Mouse (Mus musculus) MN1 (cell line): ENCODE results near the gene Noc2l.

ENCODE experiments used
- DNase-seq: peaks from one replicate; pipeline ENCODE4 v3.0.0-alpha.2; 2016; ENCODE audit warnings: low spot score

The Noc2l gene

DNA sequence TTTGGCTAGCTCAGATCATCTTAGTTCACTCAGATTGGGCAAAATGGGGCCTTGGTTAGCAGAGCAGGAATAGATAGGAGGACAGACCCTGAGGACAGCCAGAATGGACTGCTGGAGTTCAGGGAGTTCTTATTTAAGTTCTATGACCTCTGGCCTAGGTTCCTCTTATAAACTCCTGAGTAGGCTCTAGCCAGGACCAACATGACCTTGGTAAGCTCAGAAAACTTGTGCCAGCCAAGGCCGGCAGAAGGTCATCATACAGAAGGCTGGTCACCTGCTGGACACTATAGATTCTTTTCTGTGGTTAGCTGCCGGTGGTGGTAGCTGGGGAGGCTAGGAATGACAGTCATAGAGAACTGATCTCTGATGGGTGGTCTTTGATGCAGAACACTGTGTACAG is 19.6 kb upstream of the Noc2l start:
- DNase-seq = no peak

DNA sequence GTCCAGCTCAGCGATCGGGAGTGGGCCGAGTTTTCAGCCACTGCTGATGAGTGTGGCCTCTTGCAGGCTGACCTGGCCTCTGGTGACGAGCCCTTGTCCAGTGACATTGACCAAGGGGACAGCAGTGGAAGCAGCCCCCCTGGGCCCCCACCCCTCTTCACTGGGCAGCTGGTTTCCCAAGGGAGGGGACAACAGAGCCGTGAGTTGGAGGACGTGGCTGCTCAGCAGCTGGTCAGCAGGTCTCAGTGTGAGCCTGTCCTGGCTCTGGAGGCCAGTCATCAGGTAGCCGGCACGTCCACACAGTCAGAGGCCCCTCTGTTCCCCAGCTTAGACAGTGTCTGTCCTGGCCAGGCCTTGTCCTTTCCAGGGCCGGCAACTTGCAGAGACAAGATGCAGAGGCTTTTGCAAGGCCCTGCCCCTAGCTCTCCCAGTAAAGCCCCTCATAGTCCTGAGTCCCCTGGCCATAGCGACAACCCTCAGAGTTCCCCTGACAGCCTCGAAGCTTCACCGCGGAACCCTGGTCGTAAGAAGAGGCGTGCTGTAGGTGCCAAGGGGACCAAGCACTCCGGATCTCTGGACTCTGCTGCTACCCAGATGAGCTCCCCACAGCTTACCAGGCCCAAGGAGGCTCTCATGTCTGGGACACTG is 18.7 kb upstream of the Noc2l start:
- DNase-seq = no peak

DNA sequence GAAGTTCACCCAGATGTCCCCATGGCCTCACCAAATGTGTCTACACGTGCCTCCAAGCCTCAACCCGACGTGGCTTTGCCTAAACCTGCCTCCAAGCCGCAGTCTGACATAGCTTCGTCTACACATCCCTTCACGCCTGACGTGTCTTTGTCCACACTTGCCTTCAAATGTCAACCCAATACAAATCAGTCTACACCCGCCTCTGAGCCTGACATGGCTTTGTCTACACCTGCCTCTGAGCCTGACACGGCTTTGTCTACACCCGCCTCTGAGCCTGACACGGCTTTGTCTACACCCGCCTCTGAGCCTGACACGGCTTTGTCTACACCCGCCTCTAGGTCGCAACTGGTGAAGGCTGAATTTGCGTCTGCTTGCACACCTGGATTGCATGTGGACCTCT is 18.0 kb upstream of the Noc2l start:
- no peak for DNase-seq

DNA sequence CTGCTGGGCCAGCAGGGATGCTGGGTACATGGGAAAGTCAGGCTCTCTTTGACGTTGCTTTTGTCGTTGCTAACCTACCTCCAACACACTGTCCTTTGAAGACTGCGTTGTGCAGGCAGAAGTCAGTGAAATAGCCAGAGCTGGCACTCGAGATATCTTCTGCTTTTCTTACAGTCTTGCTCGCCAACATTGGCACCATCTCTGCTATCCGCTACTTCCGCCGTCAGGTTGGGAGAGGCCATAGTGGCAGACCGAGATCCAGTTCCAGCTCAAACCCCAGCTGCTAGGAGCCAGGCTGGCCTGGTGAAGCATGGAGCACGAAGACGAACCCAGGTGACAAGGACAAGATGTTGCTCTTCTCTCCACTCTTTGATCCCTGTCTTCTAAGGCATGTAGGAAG is 15.9 kb upstream of the Noc2l start:
- no peak for DNase-seq

DNA sequence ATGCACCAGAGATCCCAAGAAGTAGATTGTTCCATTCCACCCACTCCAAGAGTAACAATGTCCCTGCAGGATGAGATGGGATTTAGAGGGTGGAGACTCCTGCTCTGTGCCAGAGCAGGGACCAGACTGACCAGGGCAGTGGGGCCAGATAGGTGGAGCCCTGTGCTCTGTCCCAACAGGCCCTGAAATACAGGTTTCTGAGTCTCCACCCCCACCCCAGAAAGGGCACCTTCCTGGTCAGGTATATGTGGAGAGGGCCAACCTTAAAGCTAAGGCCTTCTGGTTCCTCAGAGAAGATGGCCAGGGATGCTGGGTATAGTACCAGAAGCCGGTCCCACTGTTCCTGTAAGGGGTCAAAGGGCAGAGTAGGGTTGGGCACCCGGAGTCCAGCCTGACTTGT is 11.5 kb upstream of the Noc2l start:
- no peak for DNase-seq

DNA sequence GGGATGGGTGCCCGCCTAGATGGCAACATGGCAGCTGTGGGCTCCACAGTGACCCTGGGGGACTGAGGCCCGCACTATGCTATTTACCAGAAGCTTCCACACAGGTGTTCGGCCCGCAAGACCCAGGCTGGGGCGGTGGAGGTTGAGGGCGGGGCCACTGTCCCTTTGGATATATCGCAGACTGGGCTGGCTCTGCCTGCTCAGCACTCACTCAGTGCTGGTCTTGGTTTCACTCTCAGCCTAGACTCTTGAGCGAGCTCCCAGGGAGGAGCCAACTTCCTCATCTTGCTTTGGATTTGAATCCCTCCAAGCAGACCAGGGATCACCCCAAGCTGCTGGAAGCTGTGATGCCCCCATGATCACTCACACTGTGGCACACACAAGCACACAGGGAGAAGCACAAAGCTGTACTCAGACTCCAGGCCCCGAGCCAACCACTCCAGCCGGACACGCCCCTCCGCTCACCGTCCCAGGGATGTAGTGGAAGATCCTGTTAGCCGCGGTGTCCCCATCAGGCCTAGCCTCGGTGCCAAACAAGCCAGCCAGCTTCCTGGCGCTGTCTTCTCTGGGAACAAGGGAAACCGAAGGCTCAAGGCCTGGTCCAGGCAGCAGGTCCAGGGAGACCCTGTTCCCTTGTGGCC is 7.9 kb upstream of the Noc2l start:
- DNase-seq = no peak

DNA sequence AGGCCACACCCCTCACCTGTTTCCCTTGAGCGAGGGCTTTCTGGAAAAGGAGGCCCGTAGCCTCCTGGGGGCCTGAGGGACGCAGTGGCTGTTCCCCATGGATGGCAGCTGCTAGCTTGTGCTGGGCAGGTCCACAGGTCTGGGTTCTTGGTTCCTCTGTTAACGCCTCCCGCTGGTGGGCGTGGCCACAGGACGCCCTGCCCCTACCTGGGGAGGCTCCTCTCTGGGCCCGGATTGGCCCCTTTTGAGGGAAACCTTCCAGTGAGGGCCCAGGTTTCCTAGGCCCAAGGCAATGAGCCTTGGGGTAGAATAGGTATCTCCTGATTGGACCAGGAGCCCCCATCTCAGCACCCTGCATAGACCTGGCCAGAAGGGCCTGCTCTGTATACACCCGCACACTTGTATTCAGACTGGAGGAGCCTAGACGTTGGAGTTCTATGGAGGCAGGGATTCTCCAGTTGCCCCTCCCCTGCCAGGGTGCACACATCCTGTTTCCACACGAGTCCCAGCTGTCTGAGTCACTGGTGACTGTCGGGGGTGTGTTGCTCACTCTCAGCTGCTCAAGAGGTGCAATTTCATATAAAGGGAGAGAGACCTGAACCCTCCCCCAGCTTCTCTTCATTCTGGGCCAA is 7.3 kb upstream of the Noc2l start:
- DNase-seq = no peak

DNA sequence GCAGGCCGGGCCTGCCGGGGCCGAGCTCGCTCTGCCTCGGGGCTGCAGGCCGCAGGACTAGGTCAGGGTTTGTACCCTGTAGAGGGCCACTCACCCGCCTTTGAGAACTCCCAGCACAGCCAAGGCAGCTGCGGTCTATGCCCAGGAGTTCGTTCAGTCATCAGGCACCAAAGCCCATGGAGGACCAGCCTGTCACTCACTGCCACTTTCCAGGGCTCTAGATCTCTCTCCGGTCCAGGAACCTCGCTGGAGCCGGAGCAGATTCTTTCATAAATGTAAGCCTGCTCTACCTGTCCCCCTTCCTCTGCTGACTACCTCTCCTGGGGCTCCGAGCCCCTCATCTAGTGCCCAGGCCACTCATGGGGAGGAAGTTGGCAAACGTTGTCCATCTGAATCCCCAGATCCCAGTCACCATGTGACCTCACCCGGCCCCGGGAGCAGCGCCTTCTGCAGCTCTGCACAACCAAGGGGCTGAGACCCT is 1.7 kb upstream of the Noc2l start:
- DNase-seq = peak; percentile 34

DNA sequence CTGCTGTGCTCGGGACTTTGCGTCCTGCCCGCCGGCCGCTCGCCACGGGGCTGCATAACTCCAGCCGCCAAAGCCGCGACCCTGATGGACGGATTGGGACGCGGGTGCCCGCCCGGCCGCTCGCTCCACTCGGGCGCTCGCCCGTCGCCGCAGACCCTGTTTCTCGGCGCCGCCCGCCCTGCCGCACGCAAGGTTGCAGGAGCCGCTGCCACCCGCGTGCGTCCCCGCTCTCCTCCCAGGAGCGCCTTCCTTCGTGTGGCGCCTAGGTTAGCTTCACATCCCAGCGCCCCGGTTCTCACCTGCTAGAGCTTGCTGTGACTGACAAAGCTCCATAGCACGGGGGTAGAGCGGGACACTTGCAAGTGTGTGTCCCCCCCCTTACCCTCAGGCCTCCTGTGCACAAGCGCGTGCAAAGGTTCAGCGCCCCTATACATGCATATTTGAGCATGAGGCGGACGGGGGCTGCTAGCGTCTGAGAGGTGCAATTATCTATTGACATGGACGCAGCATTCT is 1.1 kb upstream of the Noc2l start, which contains the start of gene Plekhn1:
Plekhn1 (minus strand) TSS at position 157 of the 513 bp plus-strand sequence.
- peak; percentile 71 for DNase-seq

DNA sequence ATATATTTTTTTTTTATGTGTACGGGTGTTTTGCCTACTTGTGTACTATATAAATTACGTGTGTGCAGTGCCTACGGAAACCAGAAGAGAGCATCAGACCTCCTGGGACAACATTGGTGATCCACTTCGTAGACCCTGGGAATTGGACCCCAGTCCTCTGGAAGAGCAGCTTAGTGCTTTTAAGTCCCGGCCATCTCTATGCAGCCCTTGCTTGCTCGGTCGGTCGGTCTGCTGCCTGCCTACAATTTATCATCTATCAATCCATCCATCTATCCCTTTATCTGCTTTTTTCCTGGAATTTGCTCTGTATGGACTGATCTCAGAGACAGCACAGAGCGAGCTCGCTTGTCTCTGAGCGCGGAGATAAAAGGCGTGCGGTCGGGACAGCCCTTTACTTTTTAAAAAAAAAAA is 445 bp upstream of the Noc2l start:
- peak; percentile 77 for DNase-seq

DNA sequence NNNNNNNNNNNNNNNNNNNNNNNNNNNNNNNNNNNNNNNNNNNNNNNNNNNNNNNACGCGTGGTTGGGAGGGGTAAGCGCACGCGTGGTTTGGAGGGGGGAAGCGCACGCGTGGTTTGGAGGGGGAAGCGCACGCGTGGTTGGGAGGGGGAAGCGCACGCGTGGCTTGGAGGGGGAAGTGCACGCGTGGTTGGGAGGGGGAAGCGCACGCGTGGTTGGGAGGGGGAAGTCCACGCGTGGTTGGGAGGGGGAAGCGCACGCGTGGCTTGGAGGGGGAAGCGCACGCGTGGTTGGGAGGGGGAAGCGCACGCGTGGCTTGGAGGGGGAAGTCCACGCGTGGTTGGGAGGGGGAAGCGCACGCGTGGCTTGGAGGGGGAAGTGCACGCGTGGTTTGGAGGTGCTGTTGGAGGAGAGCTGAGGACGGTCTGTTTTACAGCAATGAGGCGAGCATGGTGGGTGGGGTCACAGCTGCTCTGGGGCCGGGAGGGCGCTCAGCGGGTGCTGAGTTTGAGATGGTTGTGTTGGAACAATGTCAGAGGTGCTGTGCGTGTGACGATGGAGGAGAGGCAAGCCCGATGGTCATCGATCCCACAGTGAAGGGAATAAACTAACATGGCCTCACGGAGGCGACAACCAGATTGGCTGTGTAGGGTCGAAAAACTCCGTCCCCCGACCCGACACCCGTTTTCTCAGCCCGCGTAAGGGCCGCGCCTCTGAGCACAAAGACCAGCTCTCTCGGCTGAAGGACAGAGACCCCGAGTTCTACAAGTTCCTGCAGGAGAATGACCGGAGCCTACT is 1.0 kb downstream of the Noc2l start:
- DNase-seq = no peak

DNA sequence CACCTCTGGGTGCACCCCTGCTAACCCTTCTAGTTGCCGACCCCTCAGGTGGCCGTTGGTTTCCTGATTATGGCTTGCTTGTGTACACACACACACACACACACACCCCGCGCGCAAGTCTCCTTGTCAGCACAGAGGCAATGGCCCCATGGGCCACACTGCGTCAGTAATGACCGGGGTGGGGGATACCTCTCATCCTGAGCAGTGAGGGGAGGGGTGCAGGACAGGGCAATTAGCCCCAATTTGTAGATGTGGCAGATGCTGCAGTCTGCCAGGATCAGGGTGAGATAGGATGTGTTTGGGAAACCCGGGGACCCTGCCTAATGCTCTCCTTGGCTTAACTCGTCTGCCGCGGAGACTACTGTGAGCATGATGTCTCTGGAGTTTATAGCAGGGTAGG is 13.8 kb downstream of the Noc2l start:
- DNase-seq = no peak

DNA sequence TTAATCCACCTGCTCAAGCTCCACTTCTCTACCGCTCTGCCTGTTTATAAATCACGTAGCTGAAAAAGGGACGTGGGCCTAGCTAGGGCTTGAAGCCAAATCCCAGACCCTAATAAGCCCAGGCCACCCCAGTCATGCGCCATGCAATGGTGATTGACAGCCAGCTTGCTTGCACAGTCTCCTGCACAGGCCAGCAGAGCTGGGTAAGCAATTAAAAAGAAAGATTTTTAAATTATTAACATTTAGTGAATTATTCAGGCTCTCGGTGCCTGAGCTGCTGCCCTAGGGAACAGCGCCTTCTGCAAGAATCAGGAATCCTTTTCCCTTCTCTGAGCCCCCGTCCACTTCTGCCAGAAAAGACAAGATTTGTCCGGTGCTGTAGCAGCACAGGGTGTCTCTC is 15.3 kb downstream of the Noc2l start:
- no peak for DNase-seq

DNA sequence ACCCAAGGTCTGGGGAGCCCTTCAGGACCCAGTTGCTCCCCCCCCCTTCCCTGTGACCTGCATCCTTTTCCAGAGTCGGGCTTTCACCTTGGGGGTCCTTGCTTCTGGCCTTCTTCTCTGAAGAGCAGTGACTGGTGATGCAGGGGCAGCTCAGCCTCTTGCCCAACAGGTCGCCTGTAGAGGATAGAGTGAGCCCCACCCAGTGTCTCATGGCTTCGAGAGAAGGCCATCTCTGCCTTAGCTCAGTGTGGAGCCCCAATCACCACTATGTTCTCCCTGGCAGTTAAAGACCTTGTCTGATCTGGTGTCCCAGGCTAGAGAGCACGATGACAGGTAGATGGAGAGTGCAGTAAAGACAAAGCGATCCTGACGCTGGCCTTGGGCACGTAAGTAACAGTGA is 16.3 kb downstream of the Noc2l start:
- DNase-seq = no peak

DNA sequence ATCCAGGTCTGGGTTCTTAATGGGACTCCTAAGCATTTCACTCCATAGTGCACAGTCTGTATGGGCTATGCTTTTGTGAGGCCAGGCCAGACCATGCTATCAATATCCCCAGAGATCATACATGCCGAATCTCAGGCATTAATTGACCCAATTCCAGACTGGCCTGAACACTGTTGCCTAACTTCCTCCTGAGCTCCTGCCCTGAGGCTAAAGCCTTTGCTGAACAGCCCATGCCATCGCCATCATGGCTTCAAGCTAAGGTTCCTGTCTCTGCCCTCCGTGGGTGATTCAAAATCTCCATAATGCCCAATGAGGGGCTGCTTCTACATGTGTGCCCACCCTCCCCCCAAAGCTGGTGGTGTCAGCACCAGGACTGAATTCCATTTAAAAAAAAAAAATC is 16.8 kb downstream of the Noc2l start:
- no peak for DNase-seq

DNA sequence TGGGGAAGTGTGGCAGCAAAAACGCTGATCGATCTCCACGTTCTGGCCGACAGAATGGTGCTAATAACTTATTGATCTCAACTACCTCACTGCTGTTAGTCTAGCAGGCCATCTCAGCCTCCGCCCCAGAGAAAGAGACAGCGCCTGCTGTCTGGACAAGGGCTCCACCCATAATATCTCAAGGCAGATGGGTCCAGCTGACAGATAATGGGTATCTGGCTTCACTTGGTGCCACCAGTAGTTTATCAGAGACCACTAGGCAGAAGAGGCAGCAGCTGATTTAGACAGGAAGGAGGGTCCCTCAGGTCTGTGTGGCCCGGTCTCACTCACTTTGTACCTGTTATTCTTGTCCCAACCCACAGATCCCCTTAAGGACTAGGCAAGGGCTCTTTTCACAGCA is 17.2 kb downstream of the Noc2l start:
- DNase-seq = no peak

DNA sequence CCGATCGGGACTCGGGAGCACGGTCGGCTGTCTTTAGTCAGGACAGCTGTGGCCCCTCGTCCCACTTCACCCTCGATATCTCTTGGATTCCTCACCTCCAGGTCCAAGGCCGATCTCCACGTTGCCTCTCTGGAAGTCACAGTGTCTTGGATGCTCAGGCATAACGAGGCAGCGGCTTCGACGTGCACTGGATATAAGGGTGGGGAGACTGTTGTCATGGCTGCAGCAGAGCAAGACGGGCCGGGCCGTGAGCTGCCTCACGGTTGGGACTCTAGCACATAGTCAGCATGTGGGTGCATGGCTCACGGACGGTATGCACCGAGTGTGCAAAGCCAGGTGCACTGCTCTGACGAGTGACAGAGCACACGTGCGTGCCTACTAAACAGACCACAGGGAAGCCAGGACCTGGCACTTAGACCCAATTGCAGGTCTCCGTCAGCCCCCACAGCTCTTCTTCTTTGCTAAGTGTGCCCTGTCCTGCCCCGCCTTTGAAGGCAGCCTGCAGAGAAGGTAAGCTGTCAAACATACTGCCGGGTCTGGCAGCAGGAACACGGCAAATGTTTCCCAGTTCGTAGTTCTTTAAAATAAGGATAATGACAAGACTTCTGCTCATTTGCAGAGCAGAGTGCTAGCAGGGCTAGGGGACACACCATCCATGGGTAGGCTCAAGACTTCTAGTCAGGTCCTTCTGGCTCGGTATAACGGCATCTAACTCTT is 18.7 kb downstream of the Noc2l start:
- DNase-seq = peak; percentile 54

DNA sequence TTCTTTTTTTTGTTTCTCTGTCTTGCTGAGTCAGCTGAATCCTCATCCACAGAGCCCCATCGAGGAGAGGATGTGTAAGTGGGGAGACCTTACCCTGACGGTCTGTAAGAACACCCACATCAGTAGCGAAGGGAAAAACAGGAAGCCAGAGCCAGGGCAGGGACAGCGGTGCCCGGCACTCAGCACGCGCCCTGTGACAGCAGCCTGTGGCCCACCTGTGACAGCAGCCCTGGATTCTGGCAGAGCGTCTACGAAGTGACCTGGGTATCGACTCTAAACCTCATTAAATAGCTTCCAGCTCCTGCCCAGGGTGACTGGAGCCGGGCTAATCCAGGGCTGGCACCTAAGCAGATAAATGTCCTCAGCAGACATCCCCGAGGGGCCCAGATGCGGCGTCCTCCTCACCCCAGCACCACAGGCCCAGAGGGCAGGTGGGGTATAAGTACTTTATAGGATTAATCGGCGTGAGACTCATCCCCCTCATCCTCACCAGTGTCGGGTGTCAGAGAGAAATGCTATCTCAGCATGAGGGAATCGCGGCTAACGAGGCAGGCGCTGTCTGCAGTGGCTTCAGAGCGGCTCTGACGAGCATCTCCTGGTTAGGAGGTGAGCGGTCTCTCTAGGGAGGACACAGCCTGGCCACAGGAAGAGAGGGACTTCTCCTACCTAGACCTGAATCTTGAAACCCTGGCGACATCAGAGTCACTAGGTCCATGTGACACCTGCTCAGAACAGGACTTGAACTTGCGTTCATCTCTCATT is 19.4 kb downstream of the Noc2l start, which contains the start of gene Samd11:
Samd11 (minus strand) TSS at position 580 of the 762 bp plus-strand sequence.
- DNase-seq = peak; percentile 71
